Mouse (Mus musculus): Measurements from ENCODE around the gene Frat2.

Frat2 gene

DNA sequence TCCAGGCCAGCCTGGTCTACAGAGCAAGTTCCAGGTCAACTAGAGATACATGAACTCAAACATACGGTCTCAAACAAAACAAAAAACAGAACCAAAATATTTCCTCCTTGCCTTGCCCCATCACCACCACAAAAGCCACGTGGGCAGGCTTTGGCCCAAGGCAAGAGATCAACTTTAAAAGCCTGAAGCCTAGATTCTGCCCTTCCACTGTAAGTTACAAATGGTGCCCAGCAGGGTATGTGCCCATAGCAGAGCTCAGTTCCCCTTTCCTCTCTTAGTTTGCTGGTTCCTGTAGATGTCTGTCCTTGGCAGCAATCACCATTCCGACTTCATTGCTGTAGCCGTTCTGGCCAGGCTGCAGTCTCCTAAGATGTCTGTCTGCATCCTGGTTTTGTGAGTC lies 5.2 kb downstream of the Frat2 start:
- no peak for DNase-seq

GRCm38 (mm10) chr19:41842196-41842595 lies 5.7 kb downstream of the Frat2 start:
- DNase-seq, result no peak

GRCm38 (mm10) chr19:41841105-41841750 lies 6.7 kb downstream of the Frat2 start:
- no peak for DNase-seq

- DNase-seq, result no peak
Observed at GRCm38 (mm10) chr19:41839685-41840084, 8.2 kb downstream of the Frat2 start.

DNA sequence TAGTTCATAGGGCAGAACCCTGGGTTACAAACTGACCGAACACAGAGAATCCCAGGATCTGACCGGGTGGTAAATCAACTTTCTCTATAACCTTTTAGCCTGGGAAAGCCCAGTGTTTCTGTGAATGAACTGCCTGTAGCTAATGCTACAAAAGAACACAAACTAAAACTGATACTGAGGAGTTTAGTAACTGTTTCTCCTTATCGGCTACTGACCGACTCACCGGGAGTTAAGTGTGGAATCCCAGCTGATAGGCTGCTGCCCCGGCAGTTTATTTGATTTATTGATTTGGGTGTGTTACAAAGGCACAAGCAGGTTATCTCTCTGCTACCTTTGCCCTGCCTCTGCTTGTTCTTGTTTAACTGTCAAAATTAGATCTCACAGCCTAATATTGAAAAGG lies 9.1 kb downstream of the Frat2 start:
- no peak for DNase-seq

- no peak for DNase-seq
Observed at GRCm38 (mm10) chr19:41837917-41838261, 10.0 kb downstream of the Frat2 start.

DNA sequence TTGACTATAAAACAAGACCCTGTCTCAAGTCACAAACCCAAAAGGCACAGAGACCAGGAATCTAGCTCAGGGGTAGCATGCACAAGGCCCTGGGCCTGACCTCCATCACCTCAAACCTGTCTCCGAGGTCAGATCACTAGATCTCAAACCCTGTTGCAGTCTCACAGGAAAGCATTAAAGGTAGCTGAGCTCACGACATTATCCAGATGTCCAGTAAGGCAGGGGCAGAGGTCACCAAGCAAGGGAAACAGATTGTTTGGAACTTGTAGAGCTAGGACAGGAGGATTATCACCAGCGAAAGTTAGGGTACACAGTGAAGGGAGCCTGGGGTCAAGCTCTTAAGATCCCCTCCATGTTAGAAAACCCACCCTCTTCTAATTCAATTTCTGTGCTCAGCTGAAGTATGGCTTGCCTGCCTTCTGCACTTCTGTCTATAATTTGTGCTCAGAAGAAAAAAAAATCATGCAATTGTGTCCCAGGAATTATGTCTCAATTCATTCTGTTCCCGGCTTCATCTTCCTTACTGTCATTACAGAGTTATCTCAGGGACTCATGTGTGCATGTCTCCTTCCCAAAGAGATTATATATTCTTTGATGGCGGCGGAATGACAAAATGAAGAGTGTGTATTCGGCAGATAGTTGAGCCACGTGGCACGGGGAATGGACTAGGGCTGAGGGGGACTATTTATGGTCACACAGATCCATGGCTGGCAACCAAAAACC lies 10.6 kb downstream of the Frat2 start:
- no peak for DNase-seq

DNA sequence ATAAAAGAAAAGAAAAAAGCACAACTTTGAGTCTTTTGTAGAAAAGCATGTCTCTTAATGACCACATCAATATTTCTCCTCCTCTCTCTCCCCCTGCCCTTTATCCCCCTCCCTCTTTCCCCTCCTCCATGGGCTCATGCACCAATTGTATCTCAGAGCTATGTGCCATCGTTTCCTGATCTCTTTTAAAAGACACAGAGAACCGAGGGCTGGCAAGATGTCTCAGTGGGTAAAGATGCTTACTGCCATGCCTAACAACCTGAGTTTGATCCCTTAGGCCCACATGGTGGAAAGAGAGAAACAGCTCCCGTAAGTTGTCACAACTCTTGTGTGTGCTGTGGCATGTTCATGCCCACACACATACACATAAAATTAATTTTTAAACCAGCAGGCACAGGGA lies 11.2 kb downstream of the Frat2 start:
- DNase-seq, result no peak

GRCm38 (mm10) chr19:41835816-41836215 lies 12.1 kb downstream of the Frat2 start:
- DNase-seq, result peak; percentile 83

DNA sequence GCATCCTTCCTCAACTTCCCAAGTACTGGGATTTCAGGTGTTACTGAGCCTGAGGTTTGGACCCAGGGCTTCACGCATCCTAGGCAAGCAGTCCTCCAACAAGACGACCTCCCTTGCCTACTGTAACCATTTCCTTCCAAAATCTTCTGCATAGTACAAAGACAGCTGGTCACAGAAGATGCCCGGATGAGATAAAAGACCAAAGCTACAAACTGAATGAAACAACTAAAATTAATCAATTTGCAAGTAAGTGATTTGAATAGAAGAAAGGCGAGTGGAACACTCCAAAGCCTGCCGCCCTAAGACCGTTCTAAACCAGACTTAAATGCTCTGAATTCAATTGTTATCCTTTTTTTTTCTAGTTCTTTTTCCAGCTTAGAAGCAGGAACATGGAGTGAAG lies 12.5 kb downstream of the Frat2 start:
- no peak for DNase-seq

- DNase-seq, result no peak
Observed at GRCm38 (mm10) chr19:41832501-41833201, 15.3 kb downstream of the Frat2 start.

DNA sequence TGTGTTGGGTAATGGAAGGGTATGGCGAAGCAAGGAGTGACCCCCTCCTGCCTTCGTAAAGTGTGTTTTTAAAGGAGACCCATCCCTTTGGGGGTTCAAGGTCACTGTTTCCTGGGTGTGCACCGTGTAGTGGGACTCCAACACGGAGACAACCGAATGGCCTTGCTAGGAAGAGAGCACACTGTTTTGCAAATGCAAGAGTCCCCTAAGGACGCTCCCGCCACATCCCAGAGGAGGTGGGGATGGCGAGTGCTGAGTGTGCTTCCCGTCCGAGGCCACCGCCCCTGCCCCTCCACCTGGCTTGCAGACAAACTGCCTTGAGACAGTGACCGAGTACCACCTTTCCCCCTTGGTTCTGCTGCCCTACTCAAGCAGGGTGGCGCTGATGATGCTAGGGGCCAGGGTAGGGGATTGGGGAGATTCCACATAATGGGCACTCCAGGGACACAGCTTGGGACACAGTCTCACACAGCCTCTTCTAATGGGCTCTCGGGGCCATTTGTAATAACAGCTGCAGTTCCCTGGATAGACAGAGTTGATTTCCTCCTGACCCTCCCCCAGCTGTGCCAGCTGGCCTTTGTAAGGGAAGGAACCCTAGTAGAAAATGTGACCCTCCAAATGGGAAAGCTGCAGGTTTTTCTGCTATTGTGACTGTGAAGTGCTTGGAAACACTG lies 16.1 kb downstream of the Frat2 start:
- DNase-seq, result peak; percentile 45

- peak; percentile 55 for DNase-seq
Observed at GRCm38 (mm10) chr19:41831101-41831570, 16.8 kb downstream of the Frat2 start.

DNA sequence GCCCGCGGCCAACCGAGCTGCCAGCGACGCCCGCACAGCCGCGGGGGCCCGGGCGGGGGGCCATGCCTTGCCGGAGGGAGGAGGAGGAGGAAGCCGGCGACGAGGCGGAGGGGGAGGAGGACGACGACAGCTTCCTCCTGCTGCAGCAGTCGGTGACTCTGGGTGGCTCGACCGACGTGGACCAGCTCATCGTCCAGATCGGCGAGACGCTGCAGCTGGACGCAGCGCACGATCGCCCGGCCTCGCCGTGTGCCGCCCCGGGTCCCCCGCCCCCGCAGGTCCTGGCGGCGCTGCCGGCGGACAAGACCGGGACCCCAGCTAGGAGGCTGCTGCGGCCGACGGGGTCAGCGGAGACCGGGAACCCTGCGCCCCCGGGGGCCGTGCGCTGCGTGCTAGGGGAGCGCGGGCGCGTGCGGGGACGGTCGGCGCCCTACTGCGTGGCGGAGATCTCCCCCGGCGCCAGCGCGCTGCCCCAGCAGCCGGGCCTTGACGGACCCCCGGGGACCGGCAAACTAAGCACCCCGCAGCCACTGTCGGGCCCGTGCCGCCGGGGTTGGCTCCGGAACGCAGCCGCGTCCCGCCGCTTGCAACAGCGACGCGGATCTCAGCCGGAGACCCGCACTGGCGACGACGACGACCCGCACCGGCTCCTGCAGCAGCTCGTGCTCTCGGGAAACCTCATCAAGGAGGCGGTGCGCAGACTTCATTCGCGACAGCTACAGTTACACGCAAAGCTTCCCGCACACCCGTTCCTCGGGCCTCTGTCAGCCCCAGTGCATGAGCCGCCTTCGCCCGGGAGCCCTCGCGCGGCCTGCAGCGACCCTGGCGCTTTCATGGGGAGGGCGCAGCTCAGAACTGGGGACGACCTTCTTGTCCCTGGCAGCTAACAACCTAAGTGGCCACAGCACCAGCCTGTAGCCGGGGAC lies 17.6 kb downstream of the Frat2 start:
- peak; percentile 70 for DNase-seq

DNA sequence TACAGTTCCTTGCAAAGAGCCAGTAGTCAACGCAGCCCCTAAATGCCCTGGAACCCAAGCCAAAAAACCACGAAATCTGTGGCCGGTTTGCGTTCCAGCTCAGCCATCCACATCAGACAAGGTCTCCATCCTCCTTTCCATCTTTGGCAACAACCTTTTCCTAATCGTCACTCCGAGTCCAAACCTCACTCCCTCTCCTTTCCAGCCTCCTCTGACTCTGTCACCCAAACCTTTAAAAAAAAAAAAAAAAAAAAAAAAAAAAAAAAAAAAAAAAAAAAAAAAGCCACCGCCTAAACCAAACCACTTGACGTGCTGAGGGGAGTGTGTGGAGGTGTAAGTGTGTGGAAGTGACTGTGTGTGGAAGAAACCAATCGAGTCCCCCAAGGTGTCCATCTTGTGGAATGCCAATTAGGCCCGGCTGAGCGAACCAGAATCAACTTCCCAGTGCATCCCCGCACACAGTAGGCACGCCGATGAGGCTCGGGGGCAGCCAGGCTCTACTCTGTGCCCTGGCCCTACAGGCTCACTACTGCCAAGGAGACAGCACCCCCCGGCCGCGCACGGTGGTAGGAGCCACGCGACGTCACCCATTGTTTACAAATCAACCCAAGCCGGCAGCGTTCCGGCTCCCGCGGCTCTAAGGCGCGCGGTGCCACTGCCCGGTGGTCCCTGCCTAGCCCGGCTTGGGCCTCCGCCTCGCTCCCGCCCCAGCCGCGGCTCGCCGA lies 18.4 kb downstream of the Frat2 start, which contains the start of gene Frat1:
TSS of gene Frat1 (plus strand) at position 590 of the 725 bp plus-strand sequence.
- DNase-seq, result peak; percentile 98

DNA sequence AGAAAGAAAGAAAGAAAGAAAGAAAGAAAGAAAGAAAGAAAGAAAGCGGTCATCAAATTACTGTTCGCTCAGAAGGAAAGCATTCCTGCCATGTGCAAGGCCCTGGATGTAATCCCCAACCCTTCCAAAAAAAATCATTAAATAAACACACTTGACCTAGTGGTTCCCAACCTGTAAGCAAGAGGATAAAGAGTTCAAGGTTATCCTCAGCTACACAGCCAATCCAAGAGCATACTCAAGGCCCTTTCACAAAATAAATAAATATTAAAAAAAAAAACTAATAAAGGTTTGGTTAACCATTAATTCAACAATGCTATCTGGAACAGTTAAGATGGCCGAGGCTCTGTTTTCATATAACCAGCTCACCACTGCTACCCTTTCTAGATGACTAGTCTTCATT lies 19.0 kb downstream of the Frat2 start:
- DNase-seq, result no peak

DNA sequence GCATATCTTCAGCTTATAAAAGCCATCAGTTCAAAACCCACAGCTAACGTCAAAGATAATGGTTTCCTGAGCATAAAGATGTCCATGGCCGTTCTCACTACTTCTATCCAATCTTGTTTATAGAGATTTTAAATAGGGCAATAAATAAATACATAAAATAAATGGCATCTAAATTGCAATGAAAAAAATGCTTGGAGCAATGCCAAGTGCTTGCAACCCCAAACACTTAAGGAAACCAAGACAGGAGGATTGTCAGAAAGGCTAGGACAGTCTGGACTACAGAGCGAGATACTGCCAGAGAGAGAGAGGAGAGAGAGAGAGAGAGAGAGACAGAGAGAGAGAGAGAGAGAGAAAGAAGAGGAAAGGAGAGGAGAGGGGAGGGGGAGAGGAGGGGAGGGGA lies 21.4 kb downstream of the Frat2 start:
- DNase-seq, result no peak

DNA sequence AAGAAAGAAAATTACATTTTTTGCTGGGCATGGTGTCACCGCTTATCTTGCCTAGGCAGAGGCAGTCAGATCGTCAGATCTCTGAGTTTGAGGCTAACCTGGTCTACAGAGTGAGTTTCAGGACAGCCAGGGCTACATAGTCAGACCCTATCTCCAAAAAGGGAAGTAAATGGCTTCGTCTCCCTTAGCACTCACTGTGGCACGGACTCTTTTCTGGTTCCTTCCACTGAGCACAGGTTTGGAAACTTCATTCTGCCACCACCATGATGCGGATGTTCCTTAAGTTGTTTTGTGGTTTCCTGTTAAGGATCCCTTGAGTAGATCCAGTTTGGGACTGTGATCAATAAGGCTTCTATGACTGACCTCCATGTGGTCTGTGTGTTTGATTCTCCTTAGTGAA lies 23.0 kb downstream of the Frat2 start:
- no peak for DNase-seq

- DNase-seq, result no peak
Observed at GRCm38 (mm10) chr19:41822589-41822988, 25.3 kb downstream of the Frat2 start.

GRCm38 (mm10) chr19:41821436-41821835 lies 26.5 kb downstream of the Frat2 start:
- no peak for DNase-seq

DNA sequence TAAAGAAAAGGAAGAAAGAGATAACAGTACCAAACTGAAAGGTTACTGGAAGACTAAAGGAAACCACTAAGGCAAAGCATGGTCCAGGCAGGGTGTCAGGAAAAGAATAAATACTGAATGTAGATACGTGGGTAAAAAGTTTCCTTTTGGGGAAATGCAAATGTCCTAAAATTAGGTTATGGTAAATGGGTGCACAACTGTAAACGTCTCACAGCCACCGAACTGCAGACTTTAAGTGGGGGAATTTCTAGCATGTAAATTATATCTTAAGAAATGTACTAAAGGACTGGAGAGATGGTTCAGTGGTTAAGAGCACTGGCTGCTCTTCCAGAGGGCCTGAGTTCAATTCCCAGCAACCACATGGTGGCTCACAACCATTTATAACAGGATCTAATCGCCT lies 29.2 kb downstream of the Frat2 start:
- no peak for DNase-seq

DNA sequence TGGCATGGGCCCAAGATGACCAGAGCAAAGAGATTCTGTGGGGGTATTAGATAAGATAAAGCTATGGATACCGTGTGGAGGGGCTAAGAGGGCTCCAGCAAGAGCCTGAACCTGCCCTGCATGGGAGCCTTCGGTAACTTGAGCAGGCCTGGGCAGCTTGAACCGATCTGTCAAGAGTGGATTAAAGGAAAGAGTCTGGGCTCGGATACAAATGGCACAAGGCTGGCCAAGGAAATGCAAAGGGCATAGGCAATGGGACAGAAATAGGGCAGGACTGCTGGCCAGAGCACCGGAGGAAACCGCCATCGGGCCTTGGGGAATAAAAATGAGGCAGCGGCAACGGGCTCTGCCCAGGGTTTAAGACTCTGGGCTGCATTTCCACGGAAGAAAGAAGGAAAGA lies 30.6 kb downstream of the Frat2 start:
- no peak for DNase-seq
